Mouse (Mus musculus): ENCODE data around the gene Dmpk. TPM values are rescaled to one million over a fixed set of nuclear protein-coding genes. Genes with fewer than 3 reads are reported as not detected.

The Dmpk gene
- 16.4 and 17.2 TPM in 2 replicates for polyA plus RNA-seq (2016; fragmentation: Nextera tagmentation; extraction: Ambion mirVana)

- Histone ChIP-seq H3K4me1 (replicated peaks) (peaks cover 72% of the 10 kb centered on the region), H3K27me3 (replicated peaks) (no peaks in the 10 kb centered on the region), H3K9ac (peak within 1 kb of the TSS; percentile 61), H3K9me3 (replicated peaks) (no peaks in the 10 kb centered on the region), H3K4me2 (peak within 1 kb of the TSS; percentile 53), H3K4me3 (peak within 1 kb of the TSS; percentile 30), H3K36me3 (peaks cover 70% of the 10 kb centered on the region), H3K27ac (ENCODE audit: poor library complexity, severe bottlenecking) (peak within 1 kb of the TSS; percentile 76)
- 32% methylated on average over 10 of the region's 10 CpGs for WGBS
- ATAC-seq (ENCODE audit: insufficient number of reproducible peaks, low FRiP score): peak; percentile 25; the same call in 1 of the 2 replicates
These were observed at the start of gene Dmpk for GRCm38 (mm10) chr7:19083701-19084100. Dmpk (plus strand) TSS chr7:19083849.

- Histone ChIP-seq H3K4me2 (no peak overlapping the region), H3K4me1 (replicated peaks) (no peaks in the 10 kb centered on the region), H3K27ac (ENCODE audit: poor library complexity, severe bottlenecking) (no peak overlapping the region), H3K9ac (no peak overlapping the region), H3K36me3 (peaks cover 100% of the 10 kb centered on the region), H3K9me3 (replicated peaks) (no peaks in the 10 kb centered on the region), H3K27me3 (replicated peaks) (no peaks in the 10 kb centered on the region), H3K4me3 (no peak overlapping the region)
- no peak for ATAC-seq (ENCODE audit: insufficient number of reproducible peaks, low FRiP score)
- WGBS: 94% methylated on average over 6 of the region's 6 CpGs
These were observed 39.0 kb upstream of the Dmpk start for GRCm38 (mm10) chr7:19044616-19045015.

GRCm38 (mm10) chr7:19046286-19047069 is 37.2 kb upstream of the Dmpk start:
- Histone ChIP-seq H3K4me3 (no peak overlapping the region), H3K27ac (ENCODE audit: poor library complexity, severe bottlenecking) (no peak overlapping the region), H3K9ac (no peak overlapping the region), H3K9me3 (replicated peaks) (no peaks in the 10 kb centered on the region), H3K4me2 (no peak overlapping the region), H3K27me3 (replicated peaks) (no peaks in the 10 kb centered on the region), H3K4me1 (replicated peaks) (no peaks in the 10 kb centered on the region), H3K36me3 (peaks cover 100% of the 10 kb centered on the region)
- no peak for ATAC-seq (ENCODE audit: insufficient number of reproducible peaks, low FRiP score)
- 91% methylated on average over 11 of the region's 11 CpGs for WGBS

- H3K9ac ChIP-seq: no peak overlapping the region
- H3K36me3 ChIP-seq: peaks cover 98% of the 10 kb centered on the region
- no peak overlapping the region for H3K4me2 ChIP-seq
- WGBS: 83% methylated on average over 14 of the region's 14 CpGs
- H3K27ac ChIP-seq (ENCODE audit: poor library complexity, severe bottlenecking): no peak overlapping the region
- H3K4me1 ChIP-seq (replicated peaks): no peaks in the 10 kb centered on the region
- H3K4me3 ChIP-seq: no peak overlapping the region
- H3K9me3 ChIP-seq (replicated peaks): no peaks in the 10 kb centered on the region
- no peaks in the 10 kb centered on the region for H3K27me3 ChIP-seq (replicated peaks)
- no peak for ATAC-seq (ENCODE audit: insufficient number of reproducible peaks, low FRiP score)
These were observed 35.6 kb upstream of the Dmpk start for GRCm38 (mm10) chr7:19048006-19048527.

- H3K36me3 ChIP-seq: peaks cover 89% of the 10 kb centered on the region
- H3K27ac ChIP-seq (ENCODE audit: poor library complexity, severe bottlenecking): no peak overlapping the region
- no peak overlapping the region for H3K4me3 ChIP-seq
- H3K27me3 ChIP-seq (replicated peaks): no peaks in the 10 kb centered on the region
- 0 out of 2 replicates have a peak, but pooled peaks cover 4% of the 10 kb centered on the region for H3K4me1 ChIP-seq (replicated peaks)
- 89% methylated on average over 5 of the region's 5 CpGs for WGBS
- ATAC-seq (ENCODE audit: insufficient number of reproducible peaks, low FRiP score): no peak
- H3K4me2 ChIP-seq: no peak overlapping the region
- no peak overlapping the region for H3K9ac ChIP-seq
- H3K9me3 ChIP-seq (replicated peaks): no peaks in the 10 kb centered on the region
These were observed 34.4 kb upstream of the Dmpk start for GRCm38 (mm10) chr7:19049252-19049651.

GRCm38 (mm10) chr7:19050172-19050571 is 33.5 kb upstream of the Dmpk start:
- Histone ChIP-seq H3K27me3 (replicated peaks) (no peaks in the 10 kb centered on the region), H3K4me2 (no peak overlapping the region), H3K9me3 (replicated peaks) (no peaks in the 10 kb centered on the region), H3K4me1 (replicated peaks) (0 out of 2 replicates have a peak, but pooled peaks cover 8% of the 10 kb centered on the region), H3K27ac (ENCODE audit: poor library complexity, severe bottlenecking) (no peak overlapping the region), H3K4me3 (no peak overlapping the region), H3K9ac (no peak overlapping the region), H3K36me3 (peaks cover 86% of the 10 kb centered on the region)
- WGBS: 86% methylated on average over 8 of the region's 8 CpGs
- ATAC-seq (ENCODE audit: insufficient number of reproducible peaks, low FRiP score): no peak

- Histone ChIP-seq H3K4me1 (replicated peaks) (0 out of 2 replicates have a peak, but pooled peaks cover 8% of the 10 kb centered on the region), H3K27me3 (replicated peaks) (no peaks in the 10 kb centered on the region), H3K27ac (ENCODE audit: poor library complexity, severe bottlenecking) (no peak overlapping the region), H3K4me3 (no peak overlapping the region), H3K36me3 (peaks cover 78% of the 10 kb centered on the region), H3K9me3 (replicated peaks) (no peaks in the 10 kb centered on the region), H3K9ac (no peak overlapping the region), H3K4me2 (no peak overlapping the region)
- ATAC-seq (ENCODE audit: insufficient number of reproducible peaks, low FRiP score): no peak
- WGBS: 58% methylated on average over 4 of the region's 4 CpGs
These were observed 32.5 kb upstream of the Dmpk start for GRCm38 (mm10) chr7:19051161-19051560.

GRCm38 (mm10) chr7:19052345-19053135 is 31.1 kb upstream of the Dmpk start:
- H3K4me2 ChIP-seq: no peak overlapping the region
- H3K27me3 ChIP-seq (replicated peaks): no peaks in the 10 kb centered on the region
- 88% methylated on average over 15 of the region's 15 CpGs for WGBS
- no peak overlapping the region for H3K4me3 ChIP-seq
- peaks cover 7% of the 10 kb centered on the region; the same call in 1 of the 2 replicates for H3K9me3 ChIP-seq (replicated peaks)
- H3K36me3 ChIP-seq: peaks cover 71% of the 10 kb centered on the region
- no peak for ATAC-seq (ENCODE audit: insufficient number of reproducible peaks, low FRiP score)
- H3K4me1 ChIP-seq (replicated peaks): 0 out of 2 replicates have a peak, but pooled peaks cover 8% of the 10 kb centered on the region
- H3K27ac ChIP-seq (ENCODE audit: poor library complexity, severe bottlenecking): no peak overlapping the region
- H3K9ac ChIP-seq: no peak overlapping the region

GRCm38 (mm10) chr7:19053136-19053532 is 30.5 kb upstream of the Dmpk start:
- ATAC-seq (ENCODE audit: insufficient number of reproducible peaks, low FRiP score): no peak
- Histone ChIP-seq H3K27me3 (replicated peaks) (no peaks in the 10 kb centered on the region), H3K9ac (no peak overlapping the region), H3K4me3 (no peak overlapping the region), H3K4me2 (no peak overlapping the region), H3K27ac (ENCODE audit: poor library complexity, severe bottlenecking) (no peak overlapping the region), H3K36me3 (peaks cover 65% of the 10 kb centered on the region), H3K9me3 (replicated peaks) (peaks cover 7% of the 10 kb centered on the region; the same call in 1 of the 2 replicates), H3K4me1 (replicated peaks) (0 out of 2 replicates have a peak, but pooled peaks cover 8% of the 10 kb centered on the region)
- 92% methylated on average over 7 of the region's 7 CpGs for WGBS

GRCm38 (mm10) chr7:19054047-19054776 is 29.4 kb upstream of the Dmpk start, which contains the start of gene Rsph6a:
Rsph6a (plus strand) TSS chr7:19054690.
- Histone ChIP-seq H3K27me3 (replicated peaks) (no peaks in the 10 kb centered on the region), H3K4me1 (replicated peaks) (0 out of 2 replicates have a peak, but pooled peaks cover 8% of the 10 kb centered on the region), H3K4me3 (peak within 1 kb of the TSS; percentile 14; the same call in 1 of the 2 replicates), H3K27ac (ENCODE audit: poor library complexity, severe bottlenecking) (no peak within 1 kb of the TSS), H3K9me3 (replicated peaks) (peaks cover 7% of the 10 kb centered on the region; the same call in 1 of the 2 replicates), H3K4me2 (peak within 1 kb of the TSS; percentile 56), H3K9ac (0 out of 2 replicates have a peak within 1 kb of the TSS, but pooled peaks have one; percentile 27), H3K36me3 (peaks cover 54% of the 10 kb centered on the region)
- no peak for ATAC-seq (ENCODE audit: insufficient number of reproducible peaks, low FRiP score)
- WGBS: 36% methylated on average over 33 of the region's 33 CpGs
